Mouse (Mus musculus) lung, embryonic 16.5 days (tissue): Measurements from ENCODE around the gene Slc25a51. TPM values are rescaled to one million over a fixed set of nuclear protein-coding genes. Genes with fewer than 3 reads are reported as not detected.
A peak's percentile ranks its signal among the peaks of the same experiment; 100 is the strongest.
"Not testable (repeated sequence)": the region's sequence is repeated elsewhere in the genome, so short reads cannot be mapped to it uniquely, and the experiment has no call there.

Source experiments
- ATAC-seq: fragments of 200-750 bp; cut with Nextera tagmentation; 2 replicates; pipeline ENCODE4 v1.8.0; 2017; ENCODE audit warnings: low read depth, mild to moderate bottlenecking, moderate library complexity
- H3K27ac ChIP-seq: fragments of 300-500 bp; sonication (generic); 2 replicates; pipeline ENCODE4 v1.5.1; 2014; ENCODE audit warnings: mild to moderate bottlenecking, control low read depth, low read length
- H3K27me3 ChIP-seq: fragments of 300-500 bp; sonication (generic); 2 replicates; pipeline ENCODE4 v1.6.1; 2014; ENCODE audit warnings: low read depth, low read length, mixed read lengths; ENCODE audit not compliant: control insufficient read depth, insufficient read depth
- H3K36me3 ChIP-seq: fragments of 300-500 bp; sonication (generic); 2 replicates; pipeline ENCODE4 v1.6.1; 2014; ENCODE audit warnings: low read length; ENCODE audit not compliant: control insufficient read depth, insufficient read depth
- H3K4me1 ChIP-seq: fragments of 300-500 bp; sonication (generic); replicated peaks from 2 replicates; pipeline ENCODE4 v1.6.1; 2014; ENCODE audit warnings: low read length, mixed read lengths; ENCODE audit not compliant: control insufficient read depth, insufficient read depth
- H3K4me2 ChIP-seq: fragments of 300-500 bp; sonication (generic); 2 replicates; pipeline ENCODE4 v1.6.1; 2014; ENCODE audit warnings: low read depth, low read length, control low read depth
- H3K4me3 ChIP-seq: fragments of 300-500 bp; sonication (generic); 2 replicates; pipeline ENCODE4 v1.5.1; 2014; ENCODE audit warnings: mild to moderate bottlenecking, low read length, control low read depth
- H3K9ac ChIP-seq: fragments of 300-500 bp; sonication (generic); 2 replicates; pipeline ENCODE4 v1.6.1; 2014; ENCODE audit warnings: low read length, control low read depth
- H3K9me3 ChIP-seq: fragments of 300-500 bp; sonication (generic); 2 replicates; pipeline ENCODE4 v1.6.1; 2016; ENCODE audit warnings: low read length; ENCODE audit not compliant: control insufficient read depth
- WGBS: fragments of 180-500 bp; shearing (Covaris S2); extraction: QIAGEN DNeasy Blood & Tissue Kit; methylation state at CpG from one replicate; pipeline ENCODE4 v1.1.7; 2014; 5-methylcytosine and 5-hydroxymethylcytosine counted together
- polyA plus RNA-seq: library from polyadenylated mRNA; unstranded; fragments of >200 nt; fragmentation: Nextera tagmentation; extraction: Ambion mirVana; gene quantifications from 2 replicates; pipeline ENCODE4 v1.2.1, GENCODE M21; 2015

Slc25a51 gene
- polyA plus RNA-seq, 1 experiment from 2014 or later, result 69.4 TPM

- Histone ChIP-seq H3K9me3 (no peaks in the 10 kb centered on the region), H3K4me2 (peak overlapping the region; percentile 78), H3K9ac (peak overlapping the region; percentile 95), H3K27ac (no peak overlapping the region), H3K36me3 (peaks cover 8% of the 10 kb centered on the region; the same call in 1 of the 2 replicates), H3K27me3 (no peaks in the 10 kb centered on the region), H3K4me3 (peak overlapping the region; percentile 77), H3K4me1 (peaks cover 25% of the 10 kb centered on the region)
- WGBS, result 34% methylated on average over 5 of the region's 5 CpGs
- no peak for ATAC-seq
Observed at GRCm38 (mm10) chr4:45407001-45407702, 1.4 kb downstream of the Slc25a51 start.

GRCm38 (mm10) chr4:45406397-45406796 is 2.2 kb downstream of the Slc25a51 start:
- no peak for ATAC-seq
- H3K4me3 ChIP-seq, result no peak overlapping the region
- H3K27ac ChIP-seq, result no peak overlapping the region
- no peaks in the 10 kb centered on the region for H3K27me3 ChIP-seq
- H3K9ac ChIP-seq, result peak overlapping the region; percentile 29; the same call in 1 of the 2 replicates
- H3K4me1 ChIP-seq, result peaks cover 25% of the 10 kb centered on the region
- peaks cover 13% of the 10 kb centered on the region; the same call in 1 of the 2 replicates for H3K36me3 ChIP-seq
- 77% methylated on average over 7 of the region's 7 CpGs for WGBS
- no peaks in the 10 kb centered on the region for H3K9me3 ChIP-seq
- peak overlapping the region; percentile 2; the same call in 1 of the 2 replicates for H3K4me2 ChIP-seq

DNA sequence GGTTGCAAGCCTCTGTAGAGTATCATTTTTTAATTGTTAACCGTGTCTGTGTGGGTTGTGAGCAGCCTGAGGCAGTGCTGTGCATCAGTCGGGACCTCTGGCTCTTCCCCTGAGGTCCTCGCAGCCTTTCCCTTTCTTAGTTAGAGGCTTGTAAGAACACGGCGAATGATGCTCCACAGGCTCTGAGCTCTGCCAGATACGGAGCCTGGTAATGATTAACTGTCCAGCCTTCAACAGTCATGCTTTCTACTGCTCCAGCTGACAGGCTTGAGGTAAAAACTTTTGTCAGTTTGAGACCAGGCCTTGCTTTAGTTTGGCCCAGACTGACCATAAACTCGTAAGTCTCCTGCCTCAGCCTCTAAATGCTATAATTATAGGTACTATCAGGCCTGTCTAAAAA is 3.3 kb downstream of the Slc25a51 start:
- H3K27ac ChIP-seq, result no peak overlapping the region
- peaks cover 13% of the 10 kb centered on the region; the same call in 1 of the 2 replicates for H3K36me3 ChIP-seq
- H3K4me1 ChIP-seq, result peaks cover 25% of the 10 kb centered on the region
- no peaks in the 10 kb centered on the region for H3K9me3 ChIP-seq
- H3K27me3 ChIP-seq, result no peaks in the 10 kb centered on the region
- H3K4me3 ChIP-seq, result no peak overlapping the region
- 62% methylated on average over 7 of the region's 7 CpGs for WGBS
- H3K9ac ChIP-seq, result no peak overlapping the region
- no peak for ATAC-seq
- no peak overlapping the region for H3K4me2 ChIP-seq

DNA sequence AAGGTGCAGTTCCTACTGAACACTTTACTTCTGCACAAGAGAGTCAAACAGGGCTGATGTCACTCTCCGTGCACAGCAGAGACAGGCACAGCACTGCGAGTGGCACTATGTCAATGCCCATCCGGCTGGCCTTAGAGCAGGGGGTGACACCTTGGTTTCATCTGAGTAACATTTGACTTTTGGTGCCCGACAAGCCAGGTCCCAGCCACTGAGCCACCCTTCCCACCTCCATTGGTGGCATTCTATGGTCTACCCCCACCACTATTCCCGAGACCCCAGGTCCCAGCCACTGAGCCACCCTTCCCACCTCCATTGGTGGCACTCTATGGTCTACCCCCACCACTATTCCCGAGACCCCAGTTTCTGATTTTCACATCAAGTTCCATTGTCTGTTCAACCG is 4.5 kb downstream of the Slc25a51 start:
- Histone ChIP-seq H3K9me3 (no peaks in the 10 kb centered on the region), H3K27me3 (no peaks in the 10 kb centered on the region), H3K36me3 (peaks cover 20% of the 10 kb centered on the region), H3K4me3 (no peak overlapping the region), H3K4me2 (no peak overlapping the region), H3K27ac (no peak overlapping the region), H3K4me1 (peaks cover 25% of the 10 kb centered on the region), H3K9ac (no peak overlapping the region)
- ATAC-seq, result no peak
- 88% methylated on average over 7 of the region's 7 CpGs for WGBS

- Histone ChIP-seq H3K9ac (no peak overlapping the region), H3K4me2 (no peak overlapping the region), H3K4me1 (peaks cover 25% of the 10 kb centered on the region), H3K27me3 (no peaks in the 10 kb centered on the region), H3K36me3 (peaks cover 26% of the 10 kb centered on the region), H3K4me3 (no peak overlapping the region), H3K9me3 (no peaks in the 10 kb centered on the region), H3K27ac (peak overlapping the region; percentile 58)
- no peak for ATAC-seq
- 71% methylated on average over 7 of the region's 7 CpGs for WGBS
Observed at GRCm38 (mm10) chr4:45403499-45403878, 5.1 kb downstream of the Slc25a51 start.

GRCm38 (mm10) chr4:45402878-45403498 is 5.6 kb downstream of the Slc25a51 start:
- Histone ChIP-seq H3K4me1 (peaks cover 25% of the 10 kb centered on the region), H3K9ac (no peak overlapping the region), H3K4me3 (no peak overlapping the region), H3K27ac (peak overlapping the region; percentile 58), H3K36me3 (peaks cover 27% of the 10 kb centered on the region), H3K4me2 (no peak overlapping the region), H3K9me3 (no peaks in the 10 kb centered on the region), H3K27me3 (no peaks in the 10 kb centered on the region)
- ATAC-seq, result peak; percentile 60
- 54% methylated on average over 7 of the region's 7 CpGs for WGBS

GRCm38 (mm10) chr4:45402281-45402680 is 6.3 kb downstream of the Slc25a51 start:
- H3K9ac ChIP-seq, result no peak overlapping the region
- no peaks in the 10 kb centered on the region for H3K27me3 ChIP-seq
- H3K9me3 ChIP-seq, result no peaks in the 10 kb centered on the region
- H3K36me3 ChIP-seq, result peaks cover 30% of the 10 kb centered on the region
- H3K4me3 ChIP-seq, result no peak overlapping the region
- H3K27ac ChIP-seq, result no peak overlapping the region
- WGBS, result 74% methylated on average over 4 of the region's 4 CpGs
- peaks cover 21% of the 10 kb centered on the region for H3K4me1 ChIP-seq
- no peak for ATAC-seq
- H3K4me2 ChIP-seq, result no peak overlapping the region

GRCm38 (mm10) chr4:45399421-45400210 is 8.9 kb downstream of the Slc25a51 start:
- Histone ChIP-seq H3K9ac (no peak overlapping the region), H3K4me1 (peaks cover 12% of the 10 kb centered on the region), H3K27ac (no peak overlapping the region), H3K4me3 (no peak overlapping the region), H3K9me3 (no peaks in the 10 kb centered on the region), H3K4me2 (no peak overlapping the region), H3K36me3 (peaks cover 30% of the 10 kb centered on the region), H3K27me3 (no peaks in the 10 kb centered on the region)
- no peak for ATAC-seq
- 90% methylated on average over 45 of the region's 45 CpGs for WGBS

GRCm38 (mm10) chr4:45398315-45398714 is 10.3 kb downstream of the Slc25a51 start:
- H3K9me3 ChIP-seq, H3K4me3 ChIP-seq, H3K4me1 ChIP-seq, H3K27me3 ChIP-seq, H3K4me2 ChIP-seq, H3K27ac ChIP-seq, ATAC-seq, H3K9ac ChIP-seq: not testable (repeated sequence)
- H3K36me3 ChIP-seq, result peaks cover 24% of the 10 kb centered on the region
- WGBS, result 82% methylated on average over 5 of the region's 5 CpGs
